Mouse (Mus musculus): ENCODE results near the gene Slc30a1.

Gene Slc30a1

GRCm38 (mm10) chr1:191945756-191946155 lies 39.2 kb downstream of the Slc30a1 start:
- no peak for DNase-seq

GRCm38 (mm10) chr1:191946261-191946660 lies 39.7 kb downstream of the Slc30a1 start:
- DNase-seq = no peak

GRCm38 (mm10) chr1:191946835-191947234 lies 40.3 kb downstream of the Slc30a1 start:
- DNase-seq = no peak

GRCm38 (mm10) chr1:191947796-191948195 lies 41.2 kb downstream of the Slc30a1 start:
- no peak for DNase-seq

GRCm38 (mm10) chr1:191948600-191948999 lies 42.0 kb downstream of the Slc30a1 start:
- DNase-seq = no peak

- no peak for DNase-seq
These were observed 44.0 kb downstream of the Slc30a1 start for GRCm38 (mm10) chr1:191950611-191951010.

- no peak for DNase-seq
These were observed 46.3 kb downstream of the Slc30a1 start for GRCm38 (mm10) chr1:191952733-191953335.

GRCm38 (mm10) chr1:191955101-191955500 lies 48.5 kb downstream of the Slc30a1 start:
- DNase-seq = peak; percentile 28

- peak; percentile 15 for DNase-seq
These were observed 49.7 kb downstream of the Slc30a1 start for GRCm38 (mm10) chr1:191956261-191956660.

- no peak for DNase-seq
These were observed 50.3 kb downstream of the Slc30a1 start for GRCm38 (mm10) chr1:191956871-191957270.

GRCm38 (mm10) chr1:191957321-191957720 lies 50.8 kb downstream of the Slc30a1 start:
- DNase-seq = no peak

GRCm38 (mm10) chr1:191960946-191961345 lies 54.4 kb downstream of the Slc30a1 start:
- DNase-seq = no peak

Measured in thymus, postnatal 25 days (tissue).